ENCODE assay signal across 8 mouse cellular contexts in genomic region chr2:134481759-134482158, GRCm38 (mm10).
A peak's percentile ranks its signal among the peaks of the same experiment; 100 is the strongest.
DNase-seq lines count a peak whose midpoint lies in the region; ATAC-seq and TF ChIP-seq lines count a peak whose summit lies in the region.
"Had no signal": no experiment of that assay in that cellular context is flagged by ENCODE, and none has a peak within 500 bp of the region (broad histone marks: within the 10 kb centered on the region; RNA-seq: fewer than 3 reads in every experiment).

No protein-coding gene starts in this region.

- in situ Hi-C loops in ES-E14 (cut with MboI; ENCODE audit: low sequenced_read_pairs in 2 of 2, unreplicated experiment in 2 of 2) = no loop called here

- H3K27ac ChIP-seq in ES-E14 (ENCODE audit: insufficient read depth, low read depth, low read length, poor library complexity, severe bottlenecking) = no peak overlapping the region
- H3K27ac ChIP-seq in lung, postnatal 0 days (ENCODE audit: low read length) = no peak overlapping the region
- H3K27ac ChIP-seq: lung, embryonic 15.5 days had no signal

- no peak overlapping the region for H3K4me2 ChIP-seq in lung, postnatal 0 days (replicated peaks; ENCODE audit: low read depth, low read length)
- H3K4me2 ChIP-seq: lung, embryonic 15.5 days had no signal

- no peaks in the 10 kb centered on the region for H3K4me1 ChIP-seq in ES-E14 (ENCODE audit: control insufficient read depth in 2 of 2, insufficient read depth in 2 of 2, low read length in 2 of 2, poor library complexity in 1 of 2)
- no peaks in the 10 kb centered on the region for H3K4me1 ChIP-seq in lung, postnatal 0 days (ENCODE audit: insufficient read depth, low read depth, low read length)

- TF ChIP-seq EP300 in lung, postnatal 0 days (IDR thresholded peaks at IDR 0.05) = no peak

- H3K9me3 ChIP-seq in ES-E14 (ENCODE audit: control insufficient read depth, insufficient read depth, low read depth, low read length) = no peaks in the 10 kb centered on the region
- H3K9me3 ChIP-seq in lung, postnatal 0 days (ENCODE audit: low read length) = no peaks in the 10 kb centered on the region
- H3K9me3 ChIP-seq: lung, embryonic 15.5 days had no signal

- H3K27me3 ChIP-seq in lung, postnatal 0 days (replicated peaks; ENCODE audit: insufficient read depth, low read length) = no peaks in the 10 kb centered on the region
- H3K27me3 ChIP-seq: lung, embryonic 15.5 days had no signal

- peak; percentile 38; the same call in 1 of the 2 replicates for ATAC-seq in lung, postnatal 0 days

- TF ChIP-seq CTCF in lung, postnatal 0 days (IDR thresholded peaks at IDR 0.05) = peak; percentile 92

- no peaks in the 10 kb centered on the region for H3K36me3 ChIP-seq in ES-E14 (ENCODE audit: control insufficient read depth, insufficient read depth, low read length, poor library complexity, severe bottlenecking)
- H3K36me3 ChIP-seq in lung, postnatal 0 days (ENCODE audit: insufficient read depth, low read length) = no peaks in the 10 kb centered on the region
- H3K36me3 ChIP-seq: lung, embryonic 15.5 days had no signal

- H3K9ac ChIP-seq in ES-E14 (ENCODE audit: insufficient read depth, low read depth, low read length, poor library complexity, severe bottlenecking) = no peak overlapping the region
- H3K9ac ChIP-seq in lung, postnatal 0 days (replicated peaks; ENCODE audit: low read depth) = no peak overlapping the region
- H3K9ac ChIP-seq: lung, embryonic 15.5 days had no signal

- H3K4me3 ChIP-seq in ES-E14 (ENCODE audit: insufficient read depth in 1 of 2, low read depth in 1 of 2, low read length in 2 of 2, poor library complexity in 1 of 2, severe bottlenecking in 1 of 2) = no peak overlapping the region
- H3K4me3 ChIP-seq in lung, postnatal 0 days (ENCODE audit: low read depth, low read length) = no peak overlapping the region
- H3K4me3 ChIP-seq: lung, embryonic 15.5 days had no signal

- peak; percentile 50 for DNase-seq in ES-E14 (ENCODE audit: low read depth, low spot score)
- DNase-seq in adipocyte (ENCODE audit: low spot score) = peak; percentile 85
- DNase-seq in embryo, embryonic 10.5 days (ENCODE audit: low spot score) = peak; percentile 86
- DNase-seq in gastrocnemius, postnatal 4 days (ENCODE audit: low spot score in 2 of 2) = peak; percentile 40 to 63
- DNase-seq in layer of hippocampus, adult 18-20 months (ENCODE audit: low spot score in 2 of 2) = peak; percentile 29 to 83
- peak; percentile 80 for DNase-seq in lung, postnatal 0 days (ENCODE audit: low spot score)
- peak; percentile 79 for DNase-seq in right cerebral cortex, postnatal 14 days

- 7% methylated on average over 8 of the region's 8 CpGs for WGBS in lung, postnatal 0 days

TF ChIP-seq in ES-E14, 5 proteins besides CTCF, POLR2A, EP300 and RAD21:
- TF ChIP-seq ZC3H11A (IDR thresholded peaks at IDR 0.05; ENCODE audit: borderline replicate concordance, low read depth, low read length) (peak; percentile 48; the same call in 1 of the 2 replicates), MAFK (IDR thresholded peaks at IDR 0.05; ENCODE audit: insufficient read depth, low read depth, low read length) (no peak)
